Mouse (Mus musculus) adrenal gland, adult 2 months (tissue): ENCODE data around the gene Zdhhc20. TPM values are rescaled to one million over a fixed set of nuclear protein-coding genes. Genes with fewer than 3 reads are reported as not detected.

Source experiments
- DNase-seq: peaks from one replicate; pipeline ENCODE4 v3.0.0; 2021
- microRNA-seq, 2 experiments: library from miRNA; unstranded; fragments of <30 nt; microRNA quantifications; one replicate each; pipeline ENCODE4 v1.2.0; 2021
- polyA plus RNA-seq: library from polyadenylated mRNA; depleted of rRNA; stranded (reverse); fragments of >200 nt; gene quantifications from 2 replicates; pipeline ENCODE4 v1.2.3, GENCODE M21; 2012; rRNA removed
- total RNA-seq, 2 experiments: library from RNA; stranded (reverse); gene quantifications; 2 replicates each; pipeline ENCODE4 v1.2.3; 2021

Zdhhc20 gene
- total and polyA plus RNA-seq, 3 experiments, result 5.1 to 40.5 (median 36.5) TPM

- peak; percentile 95 for DNase-seq
Measured at GRCm38 (mm10) chr14:57825788-57826751, 64.0 kb downstream of the Zdhhc20 start, which contains the start of the genes Ska3 and Mrpl57. TSS of gene Ska3 (minus strand) at chr14:57826185. TSS of gene Mrpl57 (plus strand) at chr14:57826234.

GRCm38 (mm10) chr14:57820839-57821238 lies 69.2 kb downstream of the Zdhhc20 start:
- DNase-seq, result no peak

GRCm38 (mm10) chr14:57811844-57812243 lies 78.2 kb downstream of the Zdhhc20 start:
- DNase-seq, result no peak

GRCm38 (mm10) chr14:57810886-57811285 lies 79.2 kb downstream of the Zdhhc20 start:
- DNase-seq, result no peak

- peak; percentile 16 for DNase-seq
Measured at GRCm38 (mm10) chr14:57808558-57808957, 81.5 kb downstream of the Zdhhc20 start.

GRCm38 (mm10) chr14:57803731-57804130 lies 86.3 kb downstream of the Zdhhc20 start:
- no peak for DNase-seq

GRCm38 (mm10) chr14:57797991-57798931 lies 91.8 kb downstream of the Zdhhc20 start, which contains the start of gene Sap18:
TSS of gene Sap18 (plus strand) at chr14:57798180.
- peak; percentile 98 for DNase-seq

GRCm38 (mm10) chr14:57797551-57797950 lies 92.5 kb downstream of the Zdhhc20 start:
- DNase-seq, result no peak

GRCm38 (mm10) chr14:57791171-57791570 lies 98.9 kb downstream of the Zdhhc20 start:
- DNase-seq, result no peak

GRCm38 (mm10) chr14:57789759-57790158 lies 100.3 kb downstream of the Zdhhc20 start:
- DNase-seq, result no peak

GRCm38 (mm10) chr14:57789311-57789710 lies 100.8 kb downstream of the Zdhhc20 start:
- DNase-seq, result no peak

GRCm38 (mm10) chr14:57787406-57787805 lies 102.7 kb downstream of the Zdhhc20 start:
- DNase-seq, result no peak

Small RNA genes lying within 50 kb of the gene (microRNA-seq; reads per million reads assigned to microRNA genes)
- 0 to 0.22 reads per million in 2 experiments for gene Mir3077

Other genes starting within 250 kb of the Zdhhc20 start
- gene Xpo4, start 224.8 kb downstream of the Zdhhc20 start, total RNA-seq, result 10 to 100 TPM; 28.5 to 33.6 TPM
- 2.3 and 3.2 TPM in 2 replicates for gene Xpo4, start 224.8 kb downstream of the Zdhhc20 start, polyA plus RNA-seq
- gene Gm49361, start 144.2 kb downstream of the Zdhhc20 start, total RNA-seq, result 1 to 10 TPM in 1 of 2 experiments, not detected in 1; 3.5 TPM
- gene Gm49361, start 144.2 kb downstream of the Zdhhc20 start, polyA plus RNA-seq, result not detected in 2 replicates
- gene Lats2, start 131.9 kb downstream of the Zdhhc20 start, total RNA-seq, result 10 to 100 TPM; 43.0 to 44.4 TPM
- gene Lats2, start 131.9 kb downstream of the Zdhhc20 start, polyA plus RNA-seq, result 92.0 and 94.2 TPM in 2 replicates
- 10 to 100 TPM; 63.5 to 98.8 TPM for gene Sap18, start 92.1 kb downstream of the Zdhhc20 start, total RNA-seq
- gene Sap18, start 92.1 kb downstream of the Zdhhc20 start, polyA plus RNA-seq, result 24.4 and 32.8 TPM in 2 replicates
- gene Ska3, start 64.1 kb downstream of the Zdhhc20 start, total RNA-seq, result under 1 TPM; 0.28 to 0.72 TPM
- 0.06 and 0.39 TPM in 2 replicates for gene Ska3, start 64.1 kb downstream of the Zdhhc20 start, polyA plus RNA-seq
- 100 to 1,000 TPM; 118 to 127 TPM for gene Mrpl57, start 64.0 kb downstream of the Zdhhc20 start, total RNA-seq
- gene Mrpl57, start 64.0 kb downstream of the Zdhhc20 start, polyA plus RNA-seq, result 58.8 and 68.4 TPM in 2 replicates
- gene Micu2, start 109.0 kb upstream of the Zdhhc20 start, total RNA-seq, result 10 to 100 TPM; 49.0 to 59.8 TPM
- 11.4 and 17.9 TPM in 2 replicates for gene Micu2, start 109.0 kb upstream of the Zdhhc20 start, polyA plus RNA-seq
- 10 to 100 TPM; 17.0 to 19.9 TPM for gene Fgf9, start 180.3 kb upstream of the Zdhhc20 start, total RNA-seq
- gene Fgf9, start 180.3 kb upstream of the Zdhhc20 start, polyA plus RNA-seq, result 1.6 and 2.3 TPM in 2 replicates